Mouse (Mus musculus): ENCODE results near the gene Gc. TPM values are rescaled to one million over a fixed set of nuclear protein-coding genes. Genes with fewer than 3 reads are reported as not detected.
A peak's percentile ranks its signal among the peaks of the same experiment; 100 is the strongest.

Gc gene
- polyA plus RNA-seq, 1 experiment from 2014 or later = not detected

- H3K9ac ChIP-seq (ENCODE audit: low read depth, low read length) = no peak overlapping the region
- 57% methylated on average over 2 of the region's 2 CpGs for WGBS
- H3K27me3 ChIP-seq (replicated peaks; ENCODE audit: control insufficient read depth, insufficient read depth, low read length) = no peaks in the 10 kb centered on the region
Measured at GRCm38 (mm10) chr5:89458987-89459386, 1.3 kb upstream of the Gc start.

GRCm38 (mm10) chr5:89455526-89455925, 2.2 kb downstream of the Gc start:
- no peak overlapping the region for H3K27ac ChIP-seq (replicated peaks; ENCODE audit: low read depth, low read length)
- H3K9me3 ChIP-seq (ENCODE audit: control insufficient read depth, low read length) = no peaks in the 10 kb centered on the region
- 52% methylated on average over 8 of the region's 8 CpGs for WGBS
- no peaks in the 10 kb centered on the region for H3K27me3 ChIP-seq (replicated peaks; ENCODE audit: control insufficient read depth, insufficient read depth, low read length)
- DNase-seq (ENCODE audit: low spot score) = peak; percentile 25
- no peak overlapping the region for H3K4me2 ChIP-seq (ENCODE audit: low read depth, low read length)
- no peak overlapping the region for H3K4me3 ChIP-seq (ENCODE audit: low read depth, low read length)
- 0 out of 2 replicates have a peak, but pooled peaks have one; percentile 22 for ATAC-seq (ENCODE audit: low read depth)
- no peak overlapping the region for H3K9ac ChIP-seq (ENCODE audit: low read depth, low read length)
- no peaks in the 10 kb centered on the region for H3K36me3 ChIP-seq (ENCODE audit: control insufficient read depth, insufficient read depth, low read length)
- H3K4me1 ChIP-seq (ENCODE audit: control insufficient read depth, insufficient read depth, low read length) = no peaks in the 10 kb centered on the region

More at GRCm38 (mm10) chr5:89458987-89459386, 1.3 kb upstream of the Gc start:
- no peak for DNase-seq (ENCODE audit: low spot score)
- Histone ChIP-seq H3K4me1 (ENCODE audit: control insufficient read depth, insufficient read depth, low read length) (no peaks in the 10 kb centered on the region), H3K4me3 (ENCODE audit: low read depth, low read length) (no peak overlapping the region), H3K9me3 (ENCODE audit: control insufficient read depth, low read length) (no peaks in the 10 kb centered on the region), H3K4me2 (ENCODE audit: low read depth, low read length) (no peak overlapping the region), H3K27ac (replicated peaks; ENCODE audit: low read depth, low read length) (no peak overlapping the region), H3K36me3 (ENCODE audit: control insufficient read depth, insufficient read depth, low read length) (no peaks in the 10 kb centered on the region)
- no peak for ATAC-seq (ENCODE audit: low read depth)

- no peak for ATAC-seq (ENCODE audit: low read depth)
- no peak overlapping the region for H3K4me2 ChIP-seq (ENCODE audit: low read depth, low read length)
- H3K9ac ChIP-seq (ENCODE audit: low read depth, low read length) = no peak overlapping the region
- H3K36me3 ChIP-seq (ENCODE audit: control insufficient read depth, insufficient read depth, low read length) = no peaks in the 10 kb centered on the region
- no peak overlapping the region for H3K4me3 ChIP-seq (ENCODE audit: low read depth, low read length)
- H3K9me3 ChIP-seq (ENCODE audit: control insufficient read depth, low read length) = no peaks in the 10 kb centered on the region
- no peaks in the 10 kb centered on the region for H3K27me3 ChIP-seq (replicated peaks; ENCODE audit: control insufficient read depth, insufficient read depth, low read length)
- no peaks in the 10 kb centered on the region for H3K4me1 ChIP-seq (ENCODE audit: control insufficient read depth, insufficient read depth, low read length)
- H3K27ac ChIP-seq (replicated peaks; ENCODE audit: low read depth, low read length) = no peak overlapping the region
- DNase-seq (ENCODE audit: low spot score) = no peak
Measured at GRCm38 (mm10) chr5:89450798-89451197, 6.9 kb downstream of the Gc start.

GRCm38 (mm10) chr5:89449325-89449724, 8.4 kb downstream of the Gc start:
- ATAC-seq (ENCODE audit: low read depth) = no peak
- WGBS = 87% methylated on average over 9 of the region's 9 CpGs

GRCm38 (mm10) chr5:89447978-89448377, 9.7 kb downstream of the Gc start:
- no peak for ATAC-seq (ENCODE audit: low read depth)
- H3K9ac ChIP-seq (ENCODE audit: low read depth, low read length) = no peak overlapping the region
- H3K27ac ChIP-seq (replicated peaks; ENCODE audit: low read depth, low read length) = no peak overlapping the region
- 59% methylated on average over 7 of the region's 7 CpGs for WGBS
- no peaks in the 10 kb centered on the region for H3K36me3 ChIP-seq (ENCODE audit: control insufficient read depth, insufficient read depth, low read length)
- no peak for DNase-seq (ENCODE audit: low spot score)
- no peaks in the 10 kb centered on the region for H3K9me3 ChIP-seq (ENCODE audit: control insufficient read depth, low read length)
- H3K4me2 ChIP-seq (ENCODE audit: low read depth, low read length) = no peak overlapping the region
- H3K4me3 ChIP-seq (ENCODE audit: low read depth, low read length) = no peak overlapping the region
- no peaks in the 10 kb centered on the region for H3K27me3 ChIP-seq (replicated peaks; ENCODE audit: control insufficient read depth, insufficient read depth, low read length)
- no peaks in the 10 kb centered on the region for H3K4me1 ChIP-seq (ENCODE audit: control insufficient read depth, insufficient read depth, low read length)

More at GRCm38 (mm10) chr5:89449325-89449724, 8.4 kb downstream of the Gc start:
- Histone ChIP-seq H3K9ac (ENCODE audit: low read depth, low read length) (no peak overlapping the region), H3K9me3 (ENCODE audit: control insufficient read depth, low read length) (no peaks in the 10 kb centered on the region), H3K27me3 (replicated peaks; ENCODE audit: control insufficient read depth, insufficient read depth, low read length) (no peaks in the 10 kb centered on the region), H3K36me3 (ENCODE audit: control insufficient read depth, insufficient read depth, low read length) (no peaks in the 10 kb centered on the region), H3K4me2 (ENCODE audit: low read depth, low read length) (no peak overlapping the region), H3K4me3 (ENCODE audit: low read depth, low read length) (no peak overlapping the region), H3K27ac (replicated peaks; ENCODE audit: low read depth, low read length) (no peak overlapping the region), H3K4me1 (ENCODE audit: control insufficient read depth, insufficient read depth, low read length) (no peaks in the 10 kb centered on the region)
- no peak for DNase-seq (ENCODE audit: low spot score)

- DNase-seq (ENCODE audit: low spot score) (peak; percentile 24), ATAC-seq (ENCODE audit: low read depth) (no peak)
- no peaks in the 10 kb centered on the region for H3K36me3 ChIP-seq (ENCODE audit: control insufficient read depth, insufficient read depth, low read length)
- H3K9me3 ChIP-seq (ENCODE audit: control insufficient read depth, low read length) = no peaks in the 10 kb centered on the region
- no peak overlapping the region for H3K4me3 ChIP-seq (ENCODE audit: low read depth, low read length)
- H3K27ac ChIP-seq (replicated peaks; ENCODE audit: low read depth, low read length) = no peak overlapping the region
- no peaks in the 10 kb centered on the region for H3K27me3 ChIP-seq (replicated peaks; ENCODE audit: control insufficient read depth, insufficient read depth, low read length)
- 80% methylated on average over 4 of the region's 4 CpGs for WGBS
- H3K4me2 ChIP-seq (ENCODE audit: low read depth, low read length) = no peak overlapping the region
- H3K4me1 ChIP-seq (ENCODE audit: control insufficient read depth, insufficient read depth, low read length) = no peaks in the 10 kb centered on the region
- no peak overlapping the region for H3K9ac ChIP-seq (ENCODE audit: low read depth, low read length)
Measured at GRCm38 (mm10) chr5:89444360-89444759, 13.3 kb downstream of the Gc start.

GRCm38 (mm10) chr5:89411536-89411935, 46.2 kb downstream of the Gc start:
- H3K4me3 ChIP-seq (ENCODE audit: low read depth, low read length) = no peak overlapping the region
- no peaks in the 10 kb centered on the region for H3K9me3 ChIP-seq (ENCODE audit: control insufficient read depth, low read length)
- ATAC-seq (ENCODE audit: low read depth) = no peak
- peak; percentile 11 for DNase-seq (ENCODE audit: low spot score)
- no peak overlapping the region for H3K9ac ChIP-seq (ENCODE audit: low read depth, low read length)
- 65% methylated on average over 1 of the region's 1 CpGs for WGBS
- no peaks in the 10 kb centered on the region for H3K27me3 ChIP-seq (replicated peaks; ENCODE audit: control insufficient read depth, insufficient read depth, low read length)
- no peak overlapping the region for H3K4me2 ChIP-seq (ENCODE audit: low read depth, low read length)
- no peaks in the 10 kb centered on the region for H3K4me1 ChIP-seq (ENCODE audit: control insufficient read depth, insufficient read depth, low read length)
- H3K27ac ChIP-seq (replicated peaks; ENCODE audit: low read depth, low read length) = no peak overlapping the region
- H3K36me3 ChIP-seq (ENCODE audit: control insufficient read depth, insufficient read depth, low read length) = no peaks in the 10 kb centered on the region

- Histone ChIP-seq H3K27me3 (replicated peaks; ENCODE audit: control insufficient read depth, insufficient read depth, low read length) (no peaks in the 10 kb centered on the region), H3K4me2 (ENCODE audit: low read depth, low read length) (no peak overlapping the region), H3K9ac (ENCODE audit: low read depth, low read length) (no peak overlapping the region), H3K27ac (replicated peaks; ENCODE audit: low read depth, low read length) (no peak overlapping the region), H3K4me3 (ENCODE audit: low read depth, low read length) (no peak overlapping the region), H3K9me3 (ENCODE audit: control insufficient read depth, low read length) (no peaks in the 10 kb centered on the region), H3K4me1 (ENCODE audit: control insufficient read depth, insufficient read depth, low read length) (no peaks in the 10 kb centered on the region), H3K36me3 (ENCODE audit: control insufficient read depth, insufficient read depth, low read length) (no peaks in the 10 kb centered on the region)
- peak; percentile 24 for DNase-seq (ENCODE audit: low spot score)
- ATAC-seq (ENCODE audit: low read depth) = no peak; the same call in 1 of the 2 replicates
Measured at GRCm38 (mm10) chr5:89407376-89408082, 50.2 kb downstream of the Gc start.

- H3K4me3 ChIP-seq (ENCODE audit: low read depth, low read length) = no peak overlapping the region
- no peaks in the 10 kb centered on the region for H3K36me3 ChIP-seq (ENCODE audit: control insufficient read depth, insufficient read depth, low read length)
- no peak overlapping the region for H3K4me2 ChIP-seq (ENCODE audit: low read depth, low read length)
- ATAC-seq (ENCODE audit: low read depth) = no peak
- DNase-seq (ENCODE audit: low spot score) = peak; percentile 32
- no peaks in the 10 kb centered on the region for H3K27me3 ChIP-seq (replicated peaks; ENCODE audit: control insufficient read depth, insufficient read depth, low read length)
- no peak overlapping the region for H3K27ac ChIP-seq (replicated peaks; ENCODE audit: low read depth, low read length)
- WGBS = 58% methylated on average over 1 of the region's 1 CpGs
- H3K9me3 ChIP-seq (ENCODE audit: control insufficient read depth, low read length) = no peaks in the 10 kb centered on the region
- no peak overlapping the region for H3K9ac ChIP-seq (ENCODE audit: low read depth, low read length)
- H3K4me1 ChIP-seq (ENCODE audit: control insufficient read depth, insufficient read depth, low read length) = no peaks in the 10 kb centered on the region
Measured at GRCm38 (mm10) chr5:89405132-89405531, 52.6 kb downstream of the Gc start.
